Mouse (Mus musculus) retina, postnatal 1 day (tissue): ENCODE measurements around the gene Serp2.

Experiments
- DNase-seq: peaks from one replicate; pipeline ENCODE4 v3.0.0-alpha.2; 2012

Serp2 gene

DNA sequence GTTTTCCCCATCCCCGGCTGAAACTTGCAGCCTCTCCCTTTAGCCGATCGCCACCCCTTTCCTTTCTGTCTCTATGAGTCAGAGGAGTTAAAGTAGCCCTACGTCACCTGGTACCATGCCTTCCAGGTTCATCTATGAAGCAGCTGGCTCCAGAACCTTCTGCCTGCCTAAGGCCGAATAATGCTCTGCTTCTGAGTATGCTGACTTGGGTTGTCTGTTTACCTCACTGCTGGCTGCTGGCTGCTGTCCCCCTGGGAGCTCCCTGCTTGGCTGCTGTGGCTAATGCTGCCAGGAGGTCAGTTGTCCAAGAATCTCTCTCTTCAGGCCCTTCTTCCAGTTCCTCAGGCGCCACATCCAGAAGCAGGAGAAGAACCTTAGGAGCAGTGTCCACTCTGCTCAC lies 30.2 kb downstream of the Serp2 start:
- no peak for DNase-seq

DNA sequence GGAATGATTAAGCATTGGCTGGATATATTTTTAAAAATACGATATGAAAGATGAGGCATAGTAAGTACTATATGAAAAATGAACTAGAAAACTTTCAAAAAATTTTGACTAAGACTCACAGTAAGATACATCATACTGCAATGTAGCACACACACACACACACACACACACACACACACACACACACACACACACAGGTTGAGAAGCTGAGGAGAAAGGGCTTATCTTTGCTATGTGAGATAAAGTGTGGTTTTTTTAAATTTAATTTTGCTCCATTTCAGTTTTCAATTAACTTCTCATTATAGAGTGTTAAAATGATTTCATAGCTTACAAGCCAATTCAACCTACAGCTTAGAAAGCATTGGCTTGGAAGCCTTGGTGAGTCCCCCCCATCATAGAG lies 33.3 kb downstream of the Serp2 start:
- no peak for DNase-seq

- no peak for DNase-seq
These were observed 35.4 kb downstream of the Serp2 start for GRCm38 (mm10) chr14:76521308-76521707.

DNA sequence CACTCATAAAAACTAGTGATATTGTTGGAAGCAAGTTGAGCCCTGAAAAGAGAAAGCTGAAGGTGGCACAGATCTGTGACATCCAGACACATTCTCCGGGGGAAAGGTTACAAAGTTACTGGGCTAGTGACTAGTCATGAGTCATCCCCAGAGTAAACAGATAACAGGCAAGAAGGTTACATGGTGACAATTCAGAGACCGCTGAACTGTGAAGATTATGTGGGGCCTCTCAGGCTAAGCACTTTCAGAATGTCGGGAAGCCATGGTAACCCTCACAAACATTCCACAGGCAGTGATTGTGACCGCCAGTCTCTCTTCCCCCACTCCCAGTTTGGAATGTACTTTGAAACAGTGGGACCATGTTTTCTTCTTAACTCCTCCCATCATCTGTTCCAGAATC lies 36.1 kb downstream of the Serp2 start:
- DNase-seq, result no peak

- no peak for DNase-seq
These were observed 38.5 kb downstream of the Serp2 start for GRCm38 (mm10) chr14:76518217-76518616.

GRCm38 (mm10) chr14:76515620-76516019 lies 41.1 kb downstream of the Serp2 start:
- no peak for DNase-seq

GRCm38 (mm10) chr14:76514050-76514585 lies 42.6 kb downstream of the Serp2 start:
- no peak for DNase-seq

DNA sequence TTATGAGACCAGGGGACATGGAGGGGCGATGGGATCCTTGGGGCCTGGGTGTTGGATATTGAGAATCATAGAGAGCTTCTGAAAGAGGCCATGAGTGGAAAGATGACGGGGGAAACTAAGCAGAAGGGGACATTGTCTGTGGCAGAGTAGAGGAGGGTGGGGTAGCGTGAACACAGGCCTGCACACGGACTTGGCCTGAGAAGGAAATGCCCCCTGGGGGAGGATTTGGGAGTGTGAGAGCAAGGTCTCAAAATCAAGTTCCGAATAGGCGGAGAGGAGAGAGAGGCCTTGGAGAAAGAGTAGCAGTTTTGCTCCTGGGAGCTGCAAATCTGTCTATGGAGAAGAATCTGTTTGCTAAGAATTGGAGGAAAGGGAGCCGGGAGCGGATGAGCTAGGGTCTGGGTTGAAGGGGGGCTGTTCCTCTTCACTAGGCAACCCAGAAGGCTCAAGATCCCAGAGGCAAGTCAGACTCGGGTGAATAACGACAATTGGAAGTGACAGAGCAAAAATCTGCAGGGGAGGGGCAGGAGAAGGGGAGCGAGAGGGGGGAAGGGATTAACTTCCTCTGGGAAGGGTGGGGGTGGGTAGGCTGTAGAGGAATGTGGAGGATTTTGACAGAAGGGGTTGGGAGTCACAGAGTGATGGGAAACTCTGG lies 43.2 kb downstream of the Serp2 start:
- peak; percentile 91 for DNase-seq

GRCm38 (mm10) chr14:76511971-76512370 lies 44.7 kb downstream of the Serp2 start:
- DNase-seq, result no peak

DNA sequence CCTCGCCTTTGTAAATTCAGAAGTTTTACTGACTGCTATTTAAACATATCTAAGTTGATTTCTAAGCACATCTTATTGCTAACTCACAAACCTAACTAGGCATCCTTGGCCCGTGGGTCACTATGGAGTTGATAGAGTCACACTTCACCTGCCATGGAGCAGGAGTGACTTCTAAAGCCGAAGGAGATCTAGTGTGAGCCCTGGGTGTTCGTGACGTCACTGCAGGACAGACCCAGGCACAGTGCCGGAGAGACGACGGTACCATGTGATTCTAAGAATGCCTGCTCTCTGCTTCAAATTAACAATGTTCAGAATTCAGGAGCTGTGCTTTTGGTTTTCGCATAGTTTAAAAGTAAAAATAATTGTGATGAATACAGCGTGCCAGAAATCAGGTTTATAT lies 48.0 kb downstream of the Serp2 start:
- DNase-seq, result no peak

DNA sequence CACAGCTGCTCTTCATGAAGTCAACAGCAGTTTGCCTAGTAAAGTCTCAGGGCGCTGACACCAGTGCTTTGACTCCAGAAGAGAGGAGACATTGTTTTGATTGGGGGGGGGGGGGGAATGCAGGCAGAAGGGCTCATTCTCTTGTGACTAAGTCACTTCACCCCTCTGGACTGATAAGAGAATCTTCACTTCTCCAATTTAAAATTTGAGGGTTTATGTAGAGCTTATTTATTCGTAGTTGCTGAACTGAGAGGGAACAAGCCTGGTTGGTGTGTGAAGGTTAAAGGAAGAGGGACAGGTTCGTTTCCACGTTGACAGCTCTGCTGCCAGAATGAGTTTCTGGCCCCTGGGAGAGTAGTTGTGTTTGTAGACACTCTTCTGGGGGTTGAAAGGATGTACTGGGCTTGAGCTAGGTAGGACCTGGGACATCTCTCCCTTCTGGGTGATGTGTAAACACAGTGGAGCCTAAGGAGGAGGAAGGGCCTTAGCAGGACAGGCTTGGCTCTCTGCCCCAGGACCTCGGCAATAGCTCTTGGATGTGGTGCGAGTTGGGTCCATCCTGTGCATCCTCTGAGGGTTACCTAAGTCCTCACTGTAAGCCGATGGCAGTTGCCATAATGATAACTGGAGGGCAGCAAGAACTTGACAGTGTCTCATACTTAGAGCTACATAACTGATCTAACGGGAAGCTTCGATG lies 48.7 kb downstream of the Serp2 start:
- DNase-seq, result no peak

DNA sequence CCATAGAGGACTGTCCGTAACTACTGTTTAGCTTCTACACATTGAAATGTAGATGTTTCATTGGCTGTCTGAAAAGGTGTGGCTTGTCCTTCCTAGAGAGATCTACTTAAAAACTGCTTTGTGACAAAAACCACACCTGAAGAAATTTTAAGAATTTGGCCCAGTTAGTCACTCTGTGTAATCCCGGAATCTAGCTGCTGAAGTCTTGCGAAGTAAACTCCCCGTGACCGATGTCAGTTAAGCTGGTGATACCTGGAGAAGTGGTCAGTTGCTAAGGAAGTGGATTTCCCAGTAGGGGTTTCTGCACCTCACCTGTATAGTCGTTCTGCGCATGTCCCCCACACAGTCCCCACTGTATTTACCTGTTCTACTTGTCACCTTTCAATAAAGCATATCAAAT lies 49.3 kb downstream of the Serp2 start:
- no peak for DNase-seq

- peak; percentile 49 for DNase-seq
These were observed 50.1 kb downstream of the Serp2 start for GRCm38 (mm10) chr14:76506425-76507205.

DNA sequence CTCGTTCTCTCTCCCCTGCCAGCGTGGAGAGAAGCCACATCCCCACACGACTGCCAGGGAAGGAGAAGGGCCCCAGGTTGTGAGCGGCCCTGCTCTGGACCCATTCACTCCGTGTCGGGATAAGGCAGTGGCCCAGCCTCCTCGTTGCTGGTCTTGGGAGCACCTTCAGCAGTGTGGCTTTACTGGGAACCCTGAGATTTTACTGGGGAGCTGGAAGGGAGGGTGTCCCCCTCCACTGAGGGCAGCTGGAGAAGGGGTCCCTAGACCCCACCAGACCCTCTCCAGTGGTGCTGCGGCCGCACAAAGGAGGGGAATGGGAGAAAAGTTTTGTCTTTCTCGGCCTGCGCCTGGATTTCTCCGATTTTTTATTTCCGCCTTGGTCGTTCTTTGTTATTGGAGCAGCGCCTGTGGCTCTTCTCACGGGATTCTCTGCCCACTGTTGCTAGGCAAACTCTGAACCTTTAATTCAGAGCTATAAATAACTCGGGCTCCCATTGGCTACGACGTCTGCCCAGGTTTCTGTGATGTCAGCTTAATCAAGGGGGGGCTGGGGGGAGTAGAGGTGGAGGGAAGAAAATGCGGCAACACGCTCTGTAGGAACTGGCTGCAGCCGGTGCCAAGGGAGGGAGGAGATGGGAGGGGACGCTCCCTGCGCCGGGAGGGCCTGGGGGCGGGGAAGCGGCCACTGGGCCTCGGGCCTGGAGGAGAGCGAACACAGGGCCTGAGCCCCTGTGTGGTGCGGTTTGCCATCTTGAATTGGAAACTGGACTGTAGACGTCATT lies 51.1 kb downstream of the Serp2 start:
- DNase-seq, result peak; percentile 99

DNA sequence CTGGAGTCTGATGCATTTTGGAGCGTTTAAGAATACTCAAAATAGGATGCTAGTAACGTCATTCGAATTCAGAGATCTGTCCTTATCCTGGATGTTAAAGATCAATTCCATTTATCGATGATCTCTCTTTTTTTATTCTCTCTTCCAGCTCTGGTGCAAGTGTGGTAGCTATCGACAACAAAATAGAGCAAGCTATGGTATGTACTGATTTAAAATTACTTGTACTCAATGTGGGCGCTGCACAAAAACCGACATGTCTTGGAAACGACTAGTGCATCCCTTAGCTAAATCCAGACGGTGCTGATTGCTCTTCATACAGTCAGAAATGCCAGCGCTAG lies 51.6 kb downstream of the Serp2 start:
- no peak for DNase-seq

DNA sequence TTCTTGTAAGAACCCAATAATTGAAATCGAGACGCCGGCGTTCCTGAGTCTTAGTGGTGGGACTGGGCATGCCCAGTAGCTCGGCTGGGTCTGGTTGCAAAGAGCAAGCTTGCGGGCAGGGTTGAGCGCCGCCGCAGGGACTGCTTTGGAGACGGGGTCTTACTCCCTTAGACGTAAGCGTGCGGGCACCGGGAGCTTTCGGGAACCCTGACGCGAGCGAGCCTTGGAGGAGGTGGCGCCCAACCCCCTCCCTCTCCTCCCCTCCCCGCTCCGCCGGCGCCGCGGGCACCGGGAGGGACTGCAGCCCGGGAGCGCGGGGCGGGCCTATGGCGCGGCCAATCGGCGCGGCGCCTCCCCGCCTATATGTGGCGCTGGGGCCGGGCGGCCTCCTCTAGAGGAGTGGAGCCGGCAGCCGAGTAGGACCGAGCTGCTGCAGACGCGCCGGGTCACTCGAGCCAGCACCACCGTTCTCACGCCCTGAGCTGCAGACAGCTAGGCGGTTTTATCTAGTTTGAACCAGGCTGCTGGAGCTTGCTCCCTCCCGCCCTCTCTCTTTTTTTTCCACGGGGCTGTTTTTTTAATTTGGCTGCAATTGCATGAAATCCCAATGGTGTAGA lies 52.5 kb downstream of the Serp2 start:
- peak; percentile 96 for DNase-seq

GRCm38 (mm10) chr14:76503231-76503851 lies 53.3 kb downstream of the Serp2 start:
- DNase-seq, result peak; percentile 86

DNA sequence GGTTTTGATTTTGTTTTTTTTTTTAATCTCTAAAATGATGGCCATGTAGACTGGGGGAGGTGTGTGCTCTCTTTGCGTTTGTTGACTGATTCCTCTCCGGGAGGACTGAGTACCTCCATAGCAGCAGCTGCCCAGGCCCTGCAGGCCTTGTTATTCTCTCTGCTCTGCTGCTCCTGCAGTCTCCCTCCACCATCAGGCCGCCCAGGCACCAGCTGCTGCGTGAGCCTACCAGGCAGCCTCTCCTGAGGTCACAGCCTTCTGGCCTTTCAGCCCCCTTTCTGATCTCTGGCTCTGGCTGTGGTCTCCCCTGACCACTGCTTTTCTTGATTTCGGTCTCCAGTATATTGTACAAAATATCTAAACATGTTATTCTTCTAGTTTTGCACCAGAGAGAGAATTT lies 56.7 kb downstream of the Serp2 start:
- no peak for DNase-seq

DNA sequence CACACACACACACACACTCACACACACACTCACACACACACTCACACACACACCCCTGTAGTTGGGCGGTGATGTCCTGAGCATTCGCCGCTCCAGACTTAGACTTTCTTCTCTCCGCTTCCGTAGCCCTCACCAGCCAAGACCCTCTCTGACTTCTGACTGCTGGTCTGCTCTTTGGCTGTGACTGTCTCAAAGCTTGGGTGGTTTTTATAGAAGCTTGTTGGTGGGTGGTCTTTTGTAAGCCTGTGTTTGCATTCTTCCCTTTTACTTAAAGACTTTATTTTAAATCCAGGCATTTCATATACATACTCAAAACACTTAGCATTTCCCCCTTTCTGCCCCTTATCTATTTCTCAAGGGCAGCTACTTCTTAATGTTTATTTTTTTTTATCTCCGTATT lies 57.2 kb downstream of the Serp2 start:
- no peak for DNase-seq

- DNase-seq, result no peak
These were observed 58.5 kb downstream of the Serp2 start for GRCm38 (mm10) chr14:76498210-76498609.

DNA sequence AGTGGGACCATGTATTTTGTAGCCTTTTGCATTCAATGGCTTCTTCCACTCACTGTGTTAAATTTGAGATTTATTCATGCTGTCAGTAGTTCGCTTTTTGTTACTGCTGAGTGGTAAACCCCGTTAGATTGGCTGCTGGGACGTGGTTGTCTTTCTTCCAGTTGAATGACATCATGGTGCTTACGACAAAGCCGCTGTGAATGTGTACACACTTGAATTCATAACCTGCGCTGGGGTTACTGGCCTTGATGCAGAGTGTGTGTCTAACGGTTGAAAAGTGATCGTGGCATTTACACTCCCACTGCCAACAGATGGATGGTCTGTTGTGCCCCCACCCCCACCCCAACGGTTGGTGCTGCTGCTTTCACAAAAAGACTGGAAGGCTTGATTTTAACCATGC lies 59.5 kb downstream of the Serp2 start:
- DNase-seq, result no peak

DNA sequence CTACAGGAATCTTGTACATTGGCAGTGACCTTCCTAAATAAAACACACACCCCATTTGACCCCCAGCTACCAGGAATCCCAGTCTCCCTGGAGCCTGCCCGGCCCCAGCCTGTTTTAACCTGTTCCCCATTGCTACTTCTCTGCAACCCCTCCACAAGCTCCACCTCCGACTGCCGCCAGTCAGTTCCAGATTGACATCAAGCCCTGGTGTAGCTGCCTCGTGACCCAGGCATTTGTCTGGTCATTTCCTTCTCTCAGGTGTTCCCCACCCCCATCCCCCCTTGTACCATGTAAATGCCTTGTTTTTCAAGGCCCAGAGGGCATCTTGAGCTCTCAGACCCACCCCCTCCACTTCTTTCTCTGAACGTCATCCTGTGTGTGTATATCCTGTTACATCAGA lies 61.7 kb downstream of the Serp2 start:
- DNase-seq, result no peak
